Mouse (Mus musculus) heart, embryonic 16.5 days (tissue): ENCODE results near the gene Neurod2. TPM values are rescaled to one million over a fixed set of nuclear protein-coding genes. Genes with fewer than 3 reads are reported as not detected.

ENCODE experiments used
- ATAC-seq: fragments of 200-750 bp; cut with Nextera tagmentation; replicated peaks from 2 replicates; pipeline ENCODE4 v1.8.0; 2017; ENCODE audit warnings: moderate number of reproducible peaks; ENCODE audit not compliant: insufficient read depth, low FRiP score; ENCODE audit errors: extremely low read depth
- H3K27ac ChIP-seq: fragments of 300-500 bp; sonication (generic); 2 replicates; pipeline ENCODE4 v1.5.1; 2014; ENCODE audit warnings: mild to moderate bottlenecking, low read length, control low read depth, moderate library complexity
- H3K27me3 ChIP-seq: fragments of 300-500 bp; sonication (generic); 2 replicates; pipeline ENCODE4 v1.6.1; 2014; ENCODE audit warnings: low read length, mixed read lengths; ENCODE audit not compliant: control insufficient read depth, insufficient read depth
- H3K36me3 ChIP-seq: fragments of 300-500 bp; sonication (generic); 2 replicates; pipeline ENCODE4 v1.6.1; 2014; ENCODE audit not compliant: control insufficient read depth, insufficient read depth
- H3K4me1 ChIP-seq: fragments of 300-500 bp; sonication (generic); 2 replicates; pipeline ENCODE4 v1.6.1; 2014; ENCODE audit warnings: low read length, mixed read lengths; ENCODE audit not compliant: control insufficient read depth, insufficient read depth
- H3K4me2 ChIP-seq: fragments of 300-500 bp; sonication (generic); 2 replicates; pipeline ENCODE4 v1.6.1; 2014; ENCODE audit warnings: low read depth, mild to moderate bottlenecking, control low read depth, low read length
- H3K4me3 ChIP-seq: fragments of 300-500 bp; sonication (generic); 2 replicates; pipeline ENCODE4 v1.5.1; 2014; ENCODE audit warnings: mild to moderate bottlenecking, control low read depth, low read length
- H3K9ac ChIP-seq: fragments of 300-500 bp; sonication (generic); 2 replicates; pipeline ENCODE4 v1.6.1; 2014; ENCODE audit warnings: low read length, control low read depth
- H3K9me3 ChIP-seq: fragments of 300-500 bp; sonication (generic); replicated peaks from 2 replicates; pipeline ENCODE4 v1.6.1; 2016; ENCODE audit warnings: low read length; ENCODE audit not compliant: control insufficient read depth
- WGBS: fragments of 180-500 bp; shearing (Covaris S2); extraction: QIAGEN DNeasy Blood & Tissue Kit; methylation state at CpG from one replicate; pipeline ENCODE4 v1.1.7; 2014; 5-methylcytosine and 5-hydroxymethylcytosine counted together
- polyA plus RNA-seq: library from polyadenylated mRNA; unstranded; fragments of >200 nt; fragmentation: Nextera tagmentation; extraction: Ambion mirVana; gene quantifications from 2 replicates; pipeline ENCODE4 v1.2.1, GENCODE M21; 2015

Neurod2 gene
- polyA plus RNA-seq, 1 experiment from 2014 or later = not detected

DNA sequence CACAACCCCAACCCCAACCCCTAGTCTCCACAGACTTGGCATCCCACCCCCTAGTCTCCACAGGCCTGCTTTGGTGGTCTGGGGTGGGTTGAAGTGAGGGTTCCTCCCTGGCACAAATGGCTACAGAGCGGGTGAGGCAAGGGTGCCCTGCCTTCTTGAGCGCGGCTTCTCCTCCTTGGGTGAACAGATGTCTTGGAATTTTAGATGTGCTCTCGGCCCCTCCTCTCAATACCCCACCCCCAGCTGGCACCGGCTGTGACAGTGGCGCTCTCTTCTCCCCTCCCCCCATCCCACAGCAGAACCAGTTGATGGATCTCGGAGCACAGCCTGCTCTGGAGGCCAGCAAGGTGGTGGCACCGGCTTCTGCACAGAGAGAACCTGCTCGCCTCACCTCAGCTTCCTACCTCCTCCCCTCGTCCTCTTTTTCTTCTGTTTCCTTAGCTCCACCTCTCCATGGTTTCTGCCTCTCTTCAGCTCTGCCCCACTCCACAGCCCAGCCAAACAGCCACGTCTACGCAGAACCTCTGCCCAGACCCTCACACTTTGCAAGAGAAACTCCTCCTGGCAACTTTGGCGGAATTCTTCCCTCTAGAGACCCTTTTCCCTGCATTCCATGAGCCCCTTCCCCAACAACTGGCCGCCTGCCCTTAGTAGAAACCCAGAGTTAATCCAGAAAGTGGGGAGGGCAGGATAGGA is 10.9 kb downstream of the Neurod2 start:
- H3K27ac ChIP-seq = no peak overlapping the region
- H3K9me3 ChIP-seq = no peaks in the 10 kb centered on the region
- H3K4me1 ChIP-seq = no peaks in the 10 kb centered on the region
- whole genome bisulfite sequencing = 1% methylated on average over 14 of the region's 14 CpGs
- H3K36me3 ChIP-seq = no peaks in the 10 kb centered on the region
- no peak overlapping the region for H3K4me3 ChIP-seq
- H3K27me3 ChIP-seq = peaks cover 88% of the 10 kb centered on the region
- H3K9ac ChIP-seq = no peak overlapping the region
- H3K4me2 ChIP-seq = no peak overlapping the region
- ATAC-seq = no peak

DNA sequence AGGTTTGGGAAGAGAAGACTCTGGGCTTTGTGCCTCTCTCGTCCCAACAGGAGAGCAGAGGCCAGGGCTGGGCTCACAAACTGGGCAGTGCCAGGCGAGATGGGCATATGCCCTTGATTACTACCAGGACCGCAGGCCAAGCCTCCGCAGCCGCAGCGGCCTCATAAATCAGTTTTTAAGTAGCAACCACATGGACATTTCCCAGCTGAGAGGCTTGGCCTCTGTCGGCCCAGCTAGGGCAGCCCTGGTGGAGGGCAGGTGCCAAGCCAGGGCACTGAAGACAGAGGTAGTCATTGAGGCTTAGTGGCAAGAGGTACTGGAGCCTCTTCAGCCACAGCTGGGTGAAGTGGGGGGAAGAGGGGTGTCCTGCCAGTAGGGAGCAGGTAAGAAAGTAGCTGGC is 12.0 kb downstream of the Neurod2 start:
- H3K4me2 ChIP-seq = no peak overlapping the region
- H3K4me3 ChIP-seq = no peak overlapping the region
- H3K27me3 ChIP-seq = peaks cover 84% of the 10 kb centered on the region
- H3K9ac ChIP-seq = no peak overlapping the region
- H3K27ac ChIP-seq = no peak overlapping the region
- WGBS = 9% methylated on average over 7 of the region's 7 CpGs
- no peaks in the 10 kb centered on the region for H3K9me3 ChIP-seq
- no peaks in the 10 kb centered on the region for H3K4me1 ChIP-seq
- ATAC-seq = no peak
- no peaks in the 10 kb centered on the region for H3K36me3 ChIP-seq

DNA sequence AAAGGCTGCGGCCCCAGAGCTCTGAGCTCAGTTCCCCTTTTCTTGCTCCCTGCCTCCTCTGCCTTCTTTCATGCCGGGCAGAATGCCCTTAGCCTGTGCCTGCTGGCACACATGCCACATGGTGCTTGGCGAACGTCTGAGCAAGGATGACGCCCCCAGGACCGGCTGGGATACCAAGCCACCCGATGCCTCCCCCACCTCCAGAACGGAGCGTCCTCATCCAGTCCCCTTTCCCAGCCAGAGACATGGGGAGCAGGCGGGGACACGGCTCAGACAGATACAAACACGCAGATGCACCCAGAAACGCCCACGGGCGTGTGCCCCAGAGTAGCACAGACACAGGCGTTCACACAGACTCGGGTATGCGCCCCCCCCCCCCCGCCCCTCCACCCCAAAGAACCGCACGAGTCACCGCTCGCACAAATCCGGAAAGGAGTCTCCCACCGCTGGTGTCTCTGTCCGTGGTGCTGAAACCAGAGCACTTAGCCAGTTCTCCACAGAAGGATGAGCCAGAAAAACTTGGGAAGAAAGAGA is 15.6 kb downstream of the Neurod2 start:
- Histone ChIP-seq H3K36me3 (no peaks in the 10 kb centered on the region), H3K27ac (no peak overlapping the region), H3K4me1 (no peaks in the 10 kb centered on the region), H3K4me2 (no peak overlapping the region; the same call in 1 of the 2 replicates), H3K9me3 (no peaks in the 10 kb centered on the region), H3K4me3 (no peak overlapping the region), H3K9ac (no peak overlapping the region), H3K27me3 (peaks cover 58% of the 10 kb centered on the region)
- 2% methylated on average over 26 of the region's 26 CpGs for WGBS
- no peak for ATAC-seq

DNA sequence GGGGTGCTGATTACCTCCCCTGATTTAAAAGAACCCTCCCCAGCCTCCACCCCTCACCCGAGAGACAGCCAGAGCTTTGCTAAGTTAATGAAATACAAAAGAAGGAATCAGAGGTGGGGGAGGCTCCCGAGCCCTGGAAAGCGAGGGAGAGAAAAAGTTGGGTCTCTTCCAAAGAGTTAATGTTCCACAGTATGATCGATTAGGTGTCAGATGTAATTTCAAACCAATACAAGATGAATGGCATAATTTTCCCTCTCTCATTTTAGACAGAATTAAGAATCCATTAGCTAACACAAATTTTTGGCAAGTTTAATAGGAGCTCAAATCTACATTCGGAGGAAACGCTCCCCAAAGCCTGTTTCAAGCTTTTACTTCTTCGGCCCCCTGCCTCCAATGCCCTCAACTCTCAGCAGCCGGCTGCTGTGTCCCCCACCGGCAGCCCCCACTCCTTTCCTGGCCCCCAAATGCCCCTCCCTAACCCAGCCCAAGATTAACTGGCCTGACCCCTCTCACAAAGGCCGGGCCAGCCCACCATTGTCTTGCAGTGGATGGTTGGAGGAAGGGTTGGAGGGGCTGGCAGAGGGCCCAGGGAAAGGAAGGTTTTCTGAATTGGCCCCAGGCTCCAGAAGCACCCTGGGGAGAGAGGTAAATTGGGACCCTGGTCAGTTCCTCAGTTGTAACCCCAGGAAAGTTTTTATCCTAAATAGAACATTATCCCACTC is 30.8 kb downstream of the Neurod2 start:
- no peaks in the 10 kb centered on the region for H3K36me3 ChIP-seq
- no peak overlapping the region for H3K27ac ChIP-seq
- no peak overlapping the region for H3K4me2 ChIP-seq
- peaks cover 16% of the 10 kb centered on the region; the same call in 1 of the 2 replicates for H3K27me3 ChIP-seq
- no peak overlapping the region for H3K4me3 ChIP-seq
- no peaks in the 10 kb centered on the region for H3K9me3 ChIP-seq
- peaks cover 22% of the 10 kb centered on the region for H3K4me1 ChIP-seq
- 24% methylated on average over 10 of the region's 10 CpGs for WGBS
- ATAC-seq = 0 out of 2 replicates have a peak, but pooled peaks have one; percentile 35
- peak overlapping the region; percentile 38 for H3K9ac ChIP-seq

DNA sequence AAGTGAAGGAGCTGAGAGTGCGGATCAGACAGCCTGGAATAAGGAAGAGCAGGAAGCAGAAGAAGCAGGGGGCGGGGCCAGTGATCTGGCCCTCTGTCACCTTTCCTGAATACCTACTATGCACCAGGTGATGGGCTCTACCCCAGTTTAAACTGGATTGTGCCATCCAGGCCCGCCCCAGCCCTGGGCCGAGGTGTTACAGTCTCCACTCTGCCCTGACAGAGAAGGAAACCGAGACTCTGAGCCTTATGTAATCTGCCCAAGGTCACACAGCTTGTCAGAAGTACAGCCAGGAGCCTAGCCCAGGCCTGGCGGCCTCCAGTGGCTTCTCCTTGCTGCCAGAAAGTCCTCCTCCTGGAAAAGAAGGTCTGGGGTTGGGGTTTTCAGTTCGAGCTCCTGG is 31.7 kb downstream of the Neurod2 start:
- WGBS = 30% methylated on average over 7 of the region's 7 CpGs
- no peak for ATAC-seq
- peaks cover 22% of the 10 kb centered on the region for H3K4me1 ChIP-seq
- H3K9ac ChIP-seq = peak overlapping the region; percentile 38
- peaks cover 18% of the 10 kb centered on the region; the same call in 1 of the 2 replicates for H3K27me3 ChIP-seq
- no peak overlapping the region for H3K4me3 ChIP-seq
- no peak overlapping the region for H3K27ac ChIP-seq
- no peaks in the 10 kb centered on the region for H3K36me3 ChIP-seq
- no peak overlapping the region for H3K4me2 ChIP-seq
- no peaks in the 10 kb centered on the region for H3K9me3 ChIP-seq

DNA sequence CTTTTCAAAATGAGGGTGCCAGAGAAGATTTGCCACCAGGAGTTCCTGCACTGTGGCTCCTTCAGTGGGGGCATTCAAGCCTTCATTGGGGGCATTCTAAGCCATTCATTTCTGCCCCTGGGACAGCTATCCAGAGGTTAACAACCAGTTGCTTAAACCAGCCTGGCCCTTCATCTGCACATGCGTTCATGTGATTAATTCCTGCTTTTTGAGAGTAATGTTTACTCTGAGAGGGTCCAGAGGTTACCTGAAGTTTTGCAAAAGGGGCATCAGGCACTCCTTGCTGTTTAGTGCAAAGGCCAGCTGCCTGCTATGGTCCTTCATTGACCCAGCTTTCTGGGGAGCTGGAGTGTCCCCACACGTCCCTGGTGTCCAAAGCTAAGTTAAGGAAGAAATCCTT is 32.5 kb downstream of the Neurod2 start:
- WGBS = 70% methylated on average over 2 of the region's 2 CpGs
- Histone ChIP-seq H3K9me3 (no peaks in the 10 kb centered on the region), H3K4me1 (peaks cover 22% of the 10 kb centered on the region), H3K27me3 (peaks cover 18% of the 10 kb centered on the region; the same call in 1 of the 2 replicates), H3K4me2 (no peak overlapping the region), H3K4me3 (no peak overlapping the region), H3K9ac (no peak overlapping the region), H3K36me3 (no peaks in the 10 kb centered on the region), H3K27ac (no peak overlapping the region)
- no peak for ATAC-seq

DNA sequence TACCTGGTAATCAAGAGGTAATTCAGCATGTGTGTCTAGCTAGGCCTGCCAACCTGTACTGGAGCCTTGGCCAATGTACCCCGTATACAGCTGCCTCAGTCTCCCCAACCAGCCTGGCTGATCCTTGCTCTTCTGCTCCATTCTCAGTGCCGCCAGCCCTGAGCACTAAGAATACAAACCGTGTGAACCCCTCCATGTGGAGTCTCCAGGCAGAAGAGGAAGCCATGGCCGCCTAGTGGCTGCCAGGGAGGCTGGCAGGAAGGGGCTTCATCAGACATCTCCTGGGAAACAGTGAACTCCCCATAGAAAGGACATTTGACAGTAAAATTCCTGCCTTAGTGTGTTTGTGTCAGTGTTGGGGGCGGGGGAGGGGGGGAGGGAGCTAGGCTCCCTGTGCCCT is 33.2 kb downstream of the Neurod2 start:
- H3K9me3 ChIP-seq = no peaks in the 10 kb centered on the region
- H3K27me3 ChIP-seq = peaks cover 21% of the 10 kb centered on the region; the same call in 1 of the 2 replicates
- H3K4me1 ChIP-seq = peaks cover 22% of the 10 kb centered on the region
- no peak for ATAC-seq
- no peak overlapping the region for H3K4me3 ChIP-seq
- H3K36me3 ChIP-seq = no peaks in the 10 kb centered on the region
- no peak overlapping the region for H3K9ac ChIP-seq
- H3K4me2 ChIP-seq = no peak overlapping the region
- H3K27ac ChIP-seq = no peak overlapping the region
- 10% methylated on average over 5 of the region's 5 CpGs for WGBS

DNA sequence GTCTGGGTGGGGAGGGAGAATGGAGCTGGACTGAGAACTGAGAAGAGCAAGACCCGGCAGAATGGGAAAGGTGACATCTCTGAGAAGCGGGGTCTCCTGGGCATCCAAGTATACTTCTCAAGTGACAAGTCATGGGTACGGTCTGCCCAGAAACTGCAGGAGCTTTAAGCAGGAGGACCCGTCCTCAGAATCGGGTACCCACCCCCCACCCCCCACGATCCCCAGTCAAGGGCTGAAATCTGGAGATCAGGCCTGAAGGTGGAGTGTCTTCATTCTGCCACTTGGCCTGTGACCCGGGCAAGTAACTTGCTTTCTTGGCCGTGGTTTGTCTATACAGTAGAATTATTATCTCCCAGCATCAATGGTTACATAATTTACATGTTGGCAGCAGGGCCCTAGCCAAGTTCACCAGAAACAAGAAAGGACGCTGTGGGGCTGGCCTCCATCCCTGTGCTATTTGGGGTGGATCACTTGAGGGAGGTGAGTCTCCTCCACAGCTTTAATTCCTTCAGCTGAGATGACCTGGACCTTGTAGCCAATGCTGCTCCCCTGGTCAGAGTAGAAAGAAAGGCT is 34.3 kb downstream of the Neurod2 start:
- H3K27me3 ChIP-seq = peaks cover 21% of the 10 kb centered on the region; the same call in 1 of the 2 replicates
- no peaks in the 10 kb centered on the region for H3K36me3 ChIP-seq
- H3K4me2 ChIP-seq = peak overlapping the region; percentile 94
- no peak overlapping the region for H3K27ac ChIP-seq
- H3K4me1 ChIP-seq = peaks cover 22% of the 10 kb centered on the region
- H3K4me3 ChIP-seq = peak overlapping the region; percentile 59
- peak overlapping the region; percentile 67 for H3K9ac ChIP-seq
- no peaks in the 10 kb centered on the region for H3K9me3 ChIP-seq
- WGBS = 5% methylated on average over 9 of the region's 9 CpGs
- no peak for ATAC-seq
